Mouse (Mus musculus) frontal cortex, adult (tissue): ENCODE measurements around the gene Fam155a.

Experiments used
- ATAC-seq: cut with Nextera tagmentation; 2 replicates; pipeline ENCODE4 v1.9.2; 2017; ENCODE audit warnings: mild to moderate bottlenecking, moderate library complexity, mixed read lengths; ENCODE audit not compliant: low TSS enrichment

The Fam155a gene

GRCm38 (mm10) chr8:9288015-9288729, 482.8 kb downstream of the Fam155a start:
- no peak for ATAC-seq

DNA sequence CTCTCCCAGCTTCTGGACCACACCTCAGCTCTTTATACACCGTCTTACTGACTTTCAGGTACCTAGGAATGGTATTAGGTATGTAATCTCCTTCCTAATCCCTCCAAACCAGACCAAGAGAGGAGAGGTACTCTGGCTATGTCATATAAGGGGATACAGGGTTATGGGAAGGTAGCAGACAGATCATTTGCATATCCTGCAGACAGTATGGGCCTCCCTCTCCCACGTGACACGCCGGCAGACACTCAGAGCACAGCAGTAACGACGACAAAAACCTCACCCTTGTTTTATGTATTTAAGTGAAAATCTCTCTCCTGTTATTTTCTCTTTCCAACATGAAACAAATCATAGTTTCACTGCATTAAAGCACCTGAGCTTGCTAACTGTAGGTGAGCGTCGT, 496.8 kb downstream of the Fam155a start:
- ATAC-seq = no peak

GRCm38 (mm10) chr8:9264378-9264777, 506.6 kb downstream of the Fam155a start:
- peak; percentile 84 for ATAC-seq

DNA sequence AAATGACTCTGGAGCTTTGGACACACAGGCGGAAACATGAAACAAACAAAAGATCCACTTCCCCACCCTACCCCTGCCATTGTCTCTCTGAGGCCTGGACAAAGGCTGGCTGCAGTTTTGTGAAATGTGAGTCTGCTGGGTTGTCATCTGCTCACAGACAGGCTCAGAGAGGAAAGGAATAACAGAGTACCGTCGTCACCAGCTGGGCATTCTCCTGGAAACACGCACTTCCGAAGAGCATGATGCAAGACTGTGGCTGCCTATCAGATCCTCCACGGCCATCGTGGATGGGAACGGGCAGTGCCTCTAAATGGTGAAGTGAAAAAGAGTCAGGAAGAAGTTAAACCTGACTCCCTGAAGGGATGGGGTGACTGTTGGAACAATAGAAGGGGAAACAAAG, 509.4 kb downstream of the Fam155a start:
- ATAC-seq = no peak

GRCm38 (mm10) chr8:9255316-9255715, 515.6 kb downstream of the Fam155a start:
- ATAC-seq = no peak

DNA sequence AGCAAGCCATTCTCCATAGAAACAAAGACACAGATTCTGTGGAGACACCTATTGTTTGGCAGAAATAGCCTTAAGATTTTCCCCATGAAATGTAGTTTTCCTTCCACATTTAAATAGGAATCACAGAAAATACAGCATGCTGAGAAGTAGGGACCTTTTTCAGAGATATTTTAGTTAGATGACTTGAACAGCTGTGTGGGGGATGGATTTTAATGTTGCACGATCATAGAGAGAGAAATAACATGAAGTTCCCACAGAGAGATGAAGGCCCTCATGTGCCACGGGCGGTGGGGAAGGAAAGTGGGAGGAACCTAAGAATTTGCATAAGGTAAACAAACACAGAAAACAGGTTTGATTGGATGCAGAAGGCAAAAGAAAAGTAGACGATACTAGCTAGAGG, 518.0 kb downstream of the Fam155a start:
- ATAC-seq = peak; percentile 48

- ATAC-seq = peak; percentile 88
These were observed 522.7 kb downstream of the Fam155a start for GRCm38 (mm10) chr8:9248109-9248821.

- no peak for ATAC-seq
These were observed 525.0 kb downstream of the Fam155a start for GRCm38 (mm10) chr8:9245994-9246393.

DNA sequence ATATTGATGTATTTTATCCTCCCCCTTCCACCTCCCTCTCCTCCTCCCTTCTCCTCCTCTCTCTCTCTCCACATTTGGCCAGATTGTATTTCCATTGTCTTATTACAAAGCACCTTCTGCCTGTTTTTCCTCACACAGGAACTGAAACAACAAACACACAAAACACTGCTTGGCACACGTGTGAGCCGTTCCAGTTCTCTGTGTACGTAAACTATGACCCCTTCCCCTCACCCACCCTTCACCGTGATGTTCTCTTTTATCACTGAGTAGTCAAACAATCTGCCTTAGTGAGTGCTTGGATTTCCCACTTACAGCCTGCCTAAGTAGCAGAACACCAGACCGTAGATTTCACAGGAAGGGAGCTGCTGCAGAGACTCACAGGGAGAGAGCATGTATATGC, 530.0 kb downstream of the Fam155a start:
- no peak for ATAC-seq

- 0 out of 2 replicates have a peak, but pooled peaks have one; percentile 17 for ATAC-seq
These were observed 531.2 kb downstream of the Fam155a start for GRCm38 (mm10) chr8:9239741-9240140.

DNA sequence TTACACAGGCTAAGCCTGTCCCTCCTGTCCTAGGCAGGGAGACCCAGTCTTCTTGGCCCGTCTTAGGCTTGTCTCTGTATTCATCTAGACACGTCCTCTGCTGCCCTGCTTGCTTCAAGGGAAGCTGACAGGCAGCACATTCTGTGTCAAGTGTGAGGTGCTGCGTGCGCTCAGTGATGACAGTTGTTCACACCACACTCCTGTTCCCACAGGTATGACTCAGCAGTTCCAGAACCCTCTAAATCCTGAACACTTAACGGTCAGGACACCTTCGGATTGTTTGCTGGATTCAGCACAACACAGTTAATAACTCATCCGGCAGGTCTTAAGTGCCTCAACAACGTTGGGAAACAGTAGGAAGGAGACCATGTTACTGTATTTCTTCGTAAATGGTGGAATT, 532.0 kb downstream of the Fam155a start:
- ATAC-seq = peak; percentile 31; the same call in 1 of the 2 replicates

GRCm38 (mm10) chr8:9233326-9233919, 537.5 kb downstream of the Fam155a start:
- ATAC-seq = peak; percentile 89

DNA sequence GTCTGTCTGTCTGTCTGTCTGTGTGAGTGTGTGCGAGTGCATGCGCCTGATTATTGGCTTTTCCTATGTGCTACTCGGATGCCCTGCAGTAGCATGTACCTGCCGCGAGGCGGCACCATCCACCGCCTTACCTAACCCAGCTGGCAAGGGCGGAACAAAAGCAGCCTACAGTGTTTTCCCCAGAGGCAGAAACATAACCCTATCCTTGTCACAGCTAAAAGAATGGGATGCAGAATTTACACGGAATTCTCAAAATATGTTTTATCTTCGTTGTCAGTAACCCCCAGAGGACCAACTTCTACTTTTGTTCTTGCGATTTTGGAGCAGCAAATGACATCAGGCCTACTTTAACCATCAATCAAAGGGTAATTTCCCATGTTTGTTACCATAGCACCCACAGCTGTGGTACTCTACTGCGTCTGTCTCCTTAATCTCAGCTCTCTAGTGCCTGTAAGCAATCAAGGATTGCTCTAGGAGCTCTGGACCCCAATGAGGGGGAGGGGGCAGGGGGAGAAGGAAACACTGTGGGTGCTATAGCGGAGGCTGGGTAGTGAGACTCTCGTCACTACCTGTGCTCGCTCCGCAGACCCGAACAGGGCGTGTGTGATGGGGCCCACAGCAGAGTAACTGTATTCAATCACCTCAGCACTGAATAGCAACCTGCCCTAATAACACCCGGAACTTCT, 543.0 kb downstream of the Fam155a start:
- peak; percentile 71 for ATAC-seq

GRCm38 (mm10) chr8:9226767-9227166, 544.2 kb downstream of the Fam155a start:
- ATAC-seq = peak; percentile 89

GRCm38 (mm10) chr8:9211751-9212150, 559.2 kb downstream of the Fam155a start:
- ATAC-seq = peak; percentile 64

- no peak for ATAC-seq
These were observed 563.4 kb downstream of the Fam155a start for GRCm38 (mm10) chr8:9207505-9208051.

DNA sequence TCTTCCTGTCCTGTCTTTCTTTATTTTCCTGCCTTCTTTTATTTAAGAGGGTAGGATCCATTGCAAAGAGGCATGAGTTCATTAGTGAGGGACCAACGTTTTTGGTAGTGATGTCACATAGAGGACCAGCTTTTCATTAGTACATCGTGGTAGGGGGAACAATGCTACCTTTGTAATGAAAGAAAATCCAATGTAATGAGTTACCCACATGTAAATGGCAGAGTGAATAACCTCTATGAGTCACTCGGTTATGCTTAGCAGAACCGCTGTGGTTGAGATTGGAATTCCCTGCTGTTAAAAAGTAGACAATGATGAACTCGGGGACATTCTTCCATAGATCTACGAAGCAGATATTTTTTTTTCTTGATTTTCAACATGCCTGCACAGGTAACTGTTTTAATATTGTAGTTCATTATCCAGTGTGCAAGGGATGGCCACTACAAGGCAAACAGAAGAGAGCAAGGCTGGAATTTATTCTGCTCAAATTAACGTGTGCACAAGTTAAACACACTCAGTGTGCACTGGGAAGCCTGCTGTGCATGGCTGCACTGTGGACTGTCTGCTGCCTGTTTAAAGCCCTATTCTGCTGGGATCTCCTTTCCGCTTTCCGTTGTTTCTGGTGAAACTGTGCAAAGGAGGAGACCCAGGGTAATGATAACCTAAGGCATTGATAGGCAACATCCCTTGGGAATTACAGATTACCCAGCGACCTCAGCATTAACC, 566.5 kb downstream of the Fam155a start:
- ATAC-seq = no peak

DNA sequence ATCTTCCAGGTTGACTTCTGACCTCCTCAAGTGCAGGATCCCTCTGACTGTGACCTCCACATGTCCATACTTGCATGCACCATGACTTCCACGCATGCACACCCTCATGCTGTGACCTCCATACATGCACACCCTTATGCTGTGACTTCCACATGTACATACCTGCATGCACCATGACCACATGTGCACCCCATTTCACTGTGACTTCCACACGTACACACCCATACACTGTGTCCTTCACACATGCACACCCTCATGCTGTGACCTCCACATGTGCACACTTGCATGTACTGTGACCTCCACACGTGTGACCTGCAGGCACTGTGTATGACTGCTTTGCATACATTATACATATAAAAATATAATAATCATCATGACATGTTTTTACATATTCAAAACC, 570.9 kb downstream of the Fam155a start:
- no peak for ATAC-seq

DNA sequence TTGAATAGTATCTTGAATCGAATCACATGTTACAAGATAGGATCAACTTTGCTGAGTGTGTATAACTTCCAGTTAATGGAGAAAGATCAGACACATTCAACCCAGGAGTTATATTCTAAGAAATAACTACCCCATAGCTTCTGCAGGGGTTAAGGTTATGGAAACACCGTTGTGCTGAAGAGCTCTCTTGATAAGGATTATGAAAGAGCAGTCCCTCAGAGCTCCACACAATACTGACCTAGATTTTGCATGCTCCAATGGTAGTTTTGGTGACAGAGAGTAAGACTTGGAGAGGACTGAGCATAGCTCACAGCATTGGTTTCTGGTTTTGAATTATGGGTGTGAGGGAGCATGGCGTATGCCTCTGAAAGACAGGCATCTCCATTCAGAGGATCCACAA, 579.3 kb downstream of the Fam155a start:
- ATAC-seq = no peak

DNA sequence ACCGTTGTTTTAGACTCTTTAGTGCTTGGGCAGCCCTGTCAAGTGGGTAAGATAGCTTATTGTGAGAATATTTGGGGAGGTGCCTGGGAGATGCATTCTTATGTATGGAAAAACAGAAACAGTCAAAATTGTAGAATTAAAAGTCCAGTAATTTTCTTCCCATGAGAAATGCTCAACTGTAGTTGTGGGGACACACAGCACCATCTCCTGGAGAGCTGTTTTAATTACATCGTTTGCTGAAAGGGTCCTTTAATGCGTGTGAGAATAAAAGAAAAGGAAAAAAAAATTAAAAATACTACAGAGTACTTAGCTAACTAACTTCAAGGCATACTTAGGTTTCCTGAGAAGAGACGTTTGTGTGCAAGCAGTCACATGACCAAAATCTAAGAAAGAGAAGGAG, 582.3 kb downstream of the Fam155a start:
- peak; percentile 41; the same call in 1 of the 2 replicates for ATAC-seq

GRCm38 (mm10) chr8:9185200-9185599, 585.8 kb downstream of the Fam155a start:
- ATAC-seq = peak; percentile 38; the same call in 1 of the 2 replicates
